Mouse (Mus musculus): ENCODE measurements around the gene Lhpp.

Gene Lhpp

GRCm38 (mm10) chr7:132679549-132679948 is 69.1 kb downstream of the Lhpp start:
- in situ Hi-C loops (cut with MboI, MseI): no loop called here

- in situ Hi-C loops (cut with MboI, MseI): no loop called here
Measured at GRCm38 (mm10) chr7:132681296-132681695, 70.9 kb downstream of the Lhpp start.

- in situ Hi-C loops (cut with MboI, MseI): no loop called here
Measured at GRCm38 (mm10) chr7:132681831-132682230, 71.4 kb downstream of the Lhpp start.

- in situ Hi-C loops (cut with MboI, MseI): no loop called here
Measured at GRCm38 (mm10) chr7:132682336-132682735, 71.9 kb downstream of the Lhpp start.

- in situ Hi-C loops (cut with MboI, MseI): no loop called here
Measured at GRCm38 (mm10) chr7:132682901-132683300, 72.5 kb downstream of the Lhpp start.

GRCm38 (mm10) chr7:132683923-132684322 is 73.5 kb downstream of the Lhpp start:
- in situ Hi-C loops (cut with MboI, MseI): no loop called here

GRCm38 (mm10) chr7:132686515-132686914 is 76.1 kb downstream of the Lhpp start:
- in situ Hi-C loops (cut with MboI, MseI): no loop called here

GRCm38 (mm10) chr7:132687897-132688296 is 77.5 kb downstream of the Lhpp start:
- in situ Hi-C loops (cut with MboI, MseI): no loop called here

GRCm38 (mm10) chr7:132688721-132689120 is 78.3 kb downstream of the Lhpp start:
- in situ Hi-C loops (cut with MboI, MseI): no loop called here

GRCm38 (mm10) chr7:132689722-132690121 is 79.3 kb downstream of the Lhpp start:
- in situ Hi-C loops (cut with MboI, MseI): no loop called here

GRCm38 (mm10) chr7:132690716-132691472 is 80.5 kb downstream of the Lhpp start:
- in situ Hi-C loops (cut with MboI, MseI): no loop called here

GRCm38 (mm10) chr7:132692719-132693118 is 82.3 kb downstream of the Lhpp start:
- in situ Hi-C loops (cut with MboI, MseI): no loop called here

GRCm38 (mm10) chr7:132693561-132693960 is 83.1 kb downstream of the Lhpp start:
- in situ Hi-C loops (cut with MboI, MseI): no loop called here

GRCm38 (mm10) chr7:132697258-132697796 is 86.9 kb downstream of the Lhpp start:
- in situ Hi-C loops (cut with MboI, MseI): no loop called here

GRCm38 (mm10) chr7:132698737-132699136 is 88.3 kb downstream of the Lhpp start:
- in situ Hi-C loops (cut with MboI, MseI): no loop called here

- in situ Hi-C loops (cut with MboI, MseI): no loop called here
Measured at GRCm38 (mm10) chr7:132699165-132699564, 88.7 kb downstream of the Lhpp start.

- in situ Hi-C loops (cut with MboI, MseI): no loop called here
Measured at GRCm38 (mm10) chr7:132699639-132700038, 89.2 kb downstream of the Lhpp start.

GRCm38 (mm10) chr7:132700107-132700506 is 89.7 kb downstream of the Lhpp start:
- in situ Hi-C loops (cut with MboI, MseI): no loop called here

GRCm38 (mm10) chr7:132701412-132701811 is 91.0 kb downstream of the Lhpp start:
- in situ Hi-C loops (cut with MboI, MseI): no loop called here

- in situ Hi-C loops (cut with MboI, MseI): no loop called here
Measured at GRCm38 (mm10) chr7:132702024-132702423, 91.6 kb downstream of the Lhpp start.

GRCm38 (mm10) chr7:132702492-132703070 is 92.1 kb downstream of the Lhpp start:
- in situ Hi-C loops (cut with MboI, MseI): no loop called here

GRCm38 (mm10) chr7:132703515-132704309 is 93.3 kb downstream of the Lhpp start:
- in situ Hi-C loops (cut with MboI, MseI): no loop called here
